Mouse (Mus musculus): ENCODE results near the gene Mfsd4b3. TPM values are rescaled to one million over a fixed set of nuclear protein-coding genes. Genes with fewer than 3 reads are reported as not detected.

Gene Mfsd4b3
- total and polyA plus RNA-seq, 3 experiments = not detected

GRCm38 (mm10) chr10:39982604-39983003 lies 22.7 kb upstream of the Mfsd4b3 start:
- Histone ChIP-seq H3K4me3 (replicated peaks in 1 of 3; ENCODE audit: low read depth in 2 of 3, low read length in 2 of 3, poor library complexity in 1 of 3) (no peak overlapping the region), H3K27me3 (replicated peaks) (no peaks in the 10 kb centered on the region), H3K9ac (ENCODE audit: insufficient read depth, low read depth) (no peak overlapping the region), H3K4me1 (ENCODE audit: control insufficient read depth in 1 of 2, insufficient read depth in 2 of 2) (no peaks in the 10 kb centered on the region), H3K27ac (ENCODE audit: insufficient read depth, low read depth) (no peak overlapping the region), H3K79me2 (replicated peaks; ENCODE audit: control insufficient read depth, extremely low read depth, insufficient read depth, poor library complexity, severe bottlenecking) (no peaks in the 10 kb centered on the region), H3K36me3 (replicated peaks in 1 of 2; ENCODE audit: control insufficient read depth in 1 of 2, insufficient read depth in 1 of 2, low read length in 1 of 2) (no peaks in the 10 kb centered on the region), H3K4me2 (ENCODE audit: insufficient read depth, low read depth, poor library complexity, severe bottlenecking) (no peak overlapping the region), H3K9me3 (replicated peaks; ENCODE audit: low read length) (peaks cover 6% of the 10 kb centered on the region)
- dilution Hi-C loops (cut with MboI; ENCODE audit: extremely low pct_ligation_motif_present, extremely low pct_unique_long_range_greater_than_20kb, low sequenced_read_pairs) = no loop called here
- in situ Hi-C loops (cut with MboI; ENCODE audit: low pct_ligation_motif_present, low pct_unique_long_range_greater_than_20kb, low sequenced_read_pairs) = no loop called here
- no peak for DNase-seq (ENCODE audit: extremely low read depth)
- no peak for TF ChIP-seq JUND (conservative IDR thresholded peaks at IDR 0.05; ENCODE audit: low read depth, low read length)
- TF ChIP-seq ZNF384 (IDR thresholded peaks at IDR 0.05; ENCODE audit: low read depth, low read length) = no peak
- no peak for TF ChIP-seq MXI1 (IDR thresholded peaks at IDR 0.05; ENCODE audit: low read depth, low read length)
- TF ChIP-seq TBP (conservative IDR thresholded peaks at IDR 0.05; ENCODE audit: low read depth, low read length) = no peak
- no peak for TF ChIP-seq PAX5 (IDR thresholded peaks at IDR 0.05; ENCODE audit: low read length)
- TF ChIP-seq UBTF (IDR thresholded peaks at IDR 0.05; ENCODE audit: low read depth, low read length) = no peak
- TF ChIP-seq KAT2A (IDR thresholded peaks at IDR 0.05; ENCODE audit: insufficient replicate concordance, low read length) = no peak
- no peak for TF ChIP-seq CTCF (conservative IDR thresholded peaks at IDR 0.05 in 1 of 2, IDR thresholded peaks at IDR 0.05 in 1 of 2; ENCODE audit: low read depth in 2 of 2, low read length in 2 of 2)
- TF ChIP-seq ELF1 (IDR thresholded peaks at IDR 0.05; ENCODE audit: low read depth, low read length) = no peak
- TF ChIP-seq GABPA (IDR thresholded peaks at IDR 0.05; ENCODE audit: insufficient replicate concordance, low read depth, low read length) = no peak
- no peak for TF ChIP-seq MAX (IDR thresholded peaks at IDR 0.05; ENCODE audit: low read length)
- TF ChIP-seq RAD21 (IDR thresholded peaks at IDR 0.05; ENCODE audit: low read depth, low read length) = no peak

GRCm38 (mm10) chr10:39978231-39978630 lies 18.3 kb upstream of the Mfsd4b3 start:
- dilution Hi-C loops (cut with MboI; ENCODE audit: extremely low pct_ligation_motif_present, extremely low pct_unique_long_range_greater_than_20kb, low sequenced_read_pairs) = no loop called here
- TF ChIP-seq ZMIZ1 (IDR thresholded peaks at IDR 0.05; ENCODE audit: low read depth, low read length) (no peak), JUN (IDR thresholded peaks at IDR 0.05; ENCODE audit: insufficient read depth, low read depth, low read length) (no peak)

GRCm38 (mm10) chr10:39977346-39977745 lies 17.4 kb upstream of the Mfsd4b3 start:
- Histone ChIP-seq H3K4me1 (ENCODE audit: control insufficient read depth in 1 of 2, insufficient read depth in 2 of 2) (no peaks in the 10 kb centered on the region), H3K9ac (ENCODE audit: insufficient read depth, low read depth) (no peak overlapping the region), H3K9me3 (replicated peaks; ENCODE audit: low read length) (peaks cover 6% of the 10 kb centered on the region), H3K4me3 (replicated peaks in 1 of 3; ENCODE audit: low read depth in 2 of 3, low read length in 2 of 3, poor library complexity in 1 of 3) (no peak overlapping the region), H3K36me3 (replicated peaks in 1 of 2; ENCODE audit: control insufficient read depth in 1 of 2, insufficient read depth in 1 of 2, low read length in 1 of 2) (no peaks in the 10 kb centered on the region), H3K27me3 (replicated peaks) (no peaks in the 10 kb centered on the region), H3K79me2 (replicated peaks; ENCODE audit: control insufficient read depth, extremely low read depth, insufficient read depth, poor library complexity, severe bottlenecking) (no peaks in the 10 kb centered on the region), H3K4me2 (ENCODE audit: insufficient read depth, low read depth, poor library complexity, severe bottlenecking) (no peak overlapping the region), H3K27ac (ENCODE audit: insufficient read depth, low read depth) (no peak overlapping the region)
- TF ChIP-seq ETS1 (conservative IDR thresholded peaks at IDR 0.05; ENCODE audit: low read depth, low read length) (no peak), MAZ (IDR thresholded peaks at IDR 0.05; ENCODE audit: low read depth, low read length) (no peak), EP300 (IDR thresholded peaks at IDR 0.05; ENCODE audit: low read length) (no peak), TCF12 (IDR thresholded peaks at IDR 0.05; ENCODE audit: low read depth, low read length) (no peak), TBP (conservative IDR thresholded peaks at IDR 0.05; ENCODE audit: low read depth, low read length) (no peak), MYC (IDR thresholded peaks at IDR 0.05; ENCODE audit: low read depth, low read length) (no peak)
- in situ Hi-C loops (cut with MboI; ENCODE audit: low pct_ligation_motif_present, low pct_unique_long_range_greater_than_20kb, low sequenced_read_pairs) (no loop called here), dilution Hi-C loops (cut with MboI; ENCODE audit: extremely low pct_ligation_motif_present, extremely low pct_unique_long_range_greater_than_20kb, low sequenced_read_pairs) (no loop called here)
- no peak for DNase-seq (ENCODE audit: extremely low read depth)

More at GRCm38 (mm10) chr10:39978231-39978630, 18.3 kb upstream of the Mfsd4b3 start:
- Histone ChIP-seq H3K79me2 (replicated peaks; ENCODE audit: control insufficient read depth, extremely low read depth, insufficient read depth, poor library complexity, severe bottlenecking) (no peaks in the 10 kb centered on the region), H3K4me3 (replicated peaks in 1 of 3; ENCODE audit: low read depth in 2 of 3, low read length in 2 of 3, poor library complexity in 1 of 3) (no peak overlapping the region), H3K36me3 (replicated peaks in 1 of 2; ENCODE audit: control insufficient read depth in 1 of 2, insufficient read depth in 1 of 2, low read length in 1 of 2) (no peaks in the 10 kb centered on the region), H3K27me3 (replicated peaks) (no peaks in the 10 kb centered on the region), H3K4me1 (ENCODE audit: control insufficient read depth in 1 of 2, insufficient read depth in 2 of 2) (no peaks in the 10 kb centered on the region), H3K4me2 (ENCODE audit: insufficient read depth, low read depth, poor library complexity, severe bottlenecking) (no peak overlapping the region), H3K9me3 (replicated peaks; ENCODE audit: low read length) (peaks cover 6% of the 10 kb centered on the region), H3K9ac (ENCODE audit: insufficient read depth, low read depth) (no peak overlapping the region), H3K27ac (ENCODE audit: insufficient read depth, low read depth) (no peak overlapping the region)
- no peak for DNase-seq (ENCODE audit: extremely low read depth)
- in situ Hi-C loops (cut with MboI; ENCODE audit: low pct_ligation_motif_present, low pct_unique_long_range_greater_than_20kb, low sequenced_read_pairs) = no loop called here

Measured in CH12.LX (cell line).